Mouse (Mus musculus) lung, postnatal 0 days (tissue): ENCODE data around the gene Sun2. TPM values are rescaled to one million over a fixed set of nuclear protein-coding genes. Genes with fewer than 3 reads are reported as not detected.

ENCODE experiments used
- ATAC-seq: fragments of 200-750 bp; cut with Nextera tagmentation; 2 replicates; pipeline ENCODE4 v1.8.0; 2017; ENCODE audit warnings: moderate library complexity
- DNase-seq: peaks from one replicate; pipeline ENCODE4 v3.0.0-alpha.2; 2016; ENCODE audit warnings: low spot score
- H3K27ac ChIP-seq: fragments of 300-500 bp; sonication (generic); 2 replicates; pipeline ENCODE4 v1.5.1; 2014; ENCODE audit warnings: antibody characterized with exemption, mild to moderate bottlenecking, low read length, mixed read lengths
- H3K27me3 ChIP-seq: fragments of 300-500 bp; sonication (generic); replicated peaks from 2 replicates; pipeline ENCODE4 v1.6.1; 2014; ENCODE audit warnings: low read length, mixed read lengths; ENCODE audit not compliant: insufficient read depth
- H3K36me3 ChIP-seq: fragments of 300-500 bp; sonication (generic); 2 replicates; pipeline ENCODE4 v1.6.1; 2014; ENCODE audit warnings: low read length, mixed read lengths; ENCODE audit not compliant: insufficient read depth
- H3K4me1 ChIP-seq: fragments of 300-500 bp; sonication (generic); 2 replicates; pipeline ENCODE4 v1.6.1; 2014; ENCODE audit warnings: antibody characterized with exemption, low read depth, low read length, mixed read lengths; ENCODE audit not compliant: insufficient read depth
- H3K4me2 ChIP-seq: fragments of 300-500 bp; sonication (generic); replicated peaks from 2 replicates; pipeline ENCODE4 v1.6.1; 2014; ENCODE audit warnings: low read depth, mild to moderate bottlenecking, low read length, moderate library complexity, mixed read lengths
- H3K4me3 ChIP-seq: fragments of 300-500 bp; sonication (generic); 2 replicates; pipeline ENCODE4 v1.5.1; 2014; ENCODE audit warnings: low read depth, low read length
- H3K9ac ChIP-seq: fragments of 300-500 bp; sonication (generic); replicated peaks from 2 replicates; pipeline ENCODE4 v1.6.1; 2014; ENCODE audit warnings: low read depth, mild to moderate bottlenecking
- H3K9me3 ChIP-seq: fragments of 300-500 bp; sonication (generic); 2 replicates; pipeline ENCODE4 v1.6.1; 2016; ENCODE audit warnings: low read length, mixed read lengths
- CTCF ChIP-seq: IDR thresholded peaks from 2 replicates; pipeline ENCODE4 v1.5.1; 2016; ENCODE audit warnings: antibody characterized with exemption, mild to moderate bottlenecking
- EP300 ChIP-seq: IDR thresholded peaks from 2 replicates; pipeline ENCODE4 v1.6.1; 2016; ENCODE audit warnings: antibody characterized with exemption, mild to moderate bottlenecking, control low read depth
- WGBS: fragments of 180-500 bp; shearing (Covaris S2); extraction: QIAGEN DNeasy Blood & Tissue Kit; methylation state at CpG from one replicate; pipeline ENCODE4 v1.1.7; 2014; 5-methylcytosine and 5-hydroxymethylcytosine counted together
- polyA plus RNA-seq: library from polyadenylated mRNA; unstranded; fragments of >200 nt; fragmentation: Nextera tagmentation; extraction: Ambion mirVana; gene quantifications from 2 replicates; pipeline ENCODE4 v1.2.1, GENCODE M21; 2015

Gene Sun2
- 4.5 and 5.1 TPM in 2 replicates for polyA plus RNA-seq

DNA sequence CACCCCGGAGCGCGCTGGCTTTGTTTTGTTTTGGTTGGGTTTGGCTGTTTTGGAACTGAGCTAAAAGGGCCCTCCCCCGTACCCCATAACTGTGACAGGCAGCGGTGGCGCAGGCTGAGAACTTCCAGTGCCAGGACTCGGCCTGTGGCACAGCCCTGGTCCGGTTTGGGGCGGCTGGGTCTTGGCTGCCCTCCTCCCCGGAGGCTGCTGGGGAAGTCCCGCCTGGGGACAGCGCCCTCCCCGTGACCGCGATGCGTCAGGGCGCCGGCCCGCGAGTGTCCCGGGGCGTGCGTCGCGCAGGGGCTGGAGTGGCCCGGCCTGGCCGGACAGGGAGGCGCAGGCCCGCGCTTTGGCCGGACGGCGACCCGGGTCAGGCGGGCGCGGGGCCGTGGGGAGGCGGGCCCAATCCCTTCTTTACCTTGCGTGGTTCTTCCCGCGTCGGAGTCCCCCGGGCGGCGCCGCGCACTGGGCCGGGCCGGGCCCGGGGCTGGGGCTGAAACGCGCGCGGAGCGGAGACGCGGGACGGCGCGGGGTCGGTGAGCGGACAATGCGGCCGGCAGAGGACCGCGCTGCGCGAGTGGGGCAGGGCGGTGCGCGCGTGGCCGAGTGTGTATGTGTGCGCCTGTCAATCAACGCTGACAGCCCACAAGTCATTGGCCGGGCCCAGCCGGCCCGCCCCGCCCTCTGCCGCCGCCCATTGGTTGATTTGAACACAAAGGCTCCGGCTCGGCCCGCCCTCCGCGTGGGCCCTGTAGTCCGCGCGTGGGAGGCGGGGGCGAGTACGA lies at the start of gene Sun2:
Gene Sun2, minus strand, starts transcription at position 616 of the 785 bp plus-strand sequence.
- Histone ChIP-seq H3K9me3 (no peaks in the 10 kb centered on the region), H3K9ac (peak within 1 kb of the TSS; percentile 92), H3K27ac (peak within 1 kb of the TSS; percentile 95), H3K4me1 (peaks cover 14% of the 10 kb centered on the region; the same call in 1 of the 2 replicates), H3K4me2 (peak within 1 kb of the TSS; percentile 94), H3K27me3 (no peaks in the 10 kb centered on the region), H3K36me3 (peaks cover 9% of the 10 kb centered on the region; the same call in 1 of the 2 replicates), H3K4me3 (peak within 1 kb of the TSS; percentile 99)
- peak; percentile 93 for DNase-seq
- TF ChIP-seq EP300 (no peak), CTCF (peak; percentile 28)
- peak; percentile 96 for ATAC-seq
- under 1% methylated on average over 45 of the region's 93 CpGs for WGBS

DNA sequence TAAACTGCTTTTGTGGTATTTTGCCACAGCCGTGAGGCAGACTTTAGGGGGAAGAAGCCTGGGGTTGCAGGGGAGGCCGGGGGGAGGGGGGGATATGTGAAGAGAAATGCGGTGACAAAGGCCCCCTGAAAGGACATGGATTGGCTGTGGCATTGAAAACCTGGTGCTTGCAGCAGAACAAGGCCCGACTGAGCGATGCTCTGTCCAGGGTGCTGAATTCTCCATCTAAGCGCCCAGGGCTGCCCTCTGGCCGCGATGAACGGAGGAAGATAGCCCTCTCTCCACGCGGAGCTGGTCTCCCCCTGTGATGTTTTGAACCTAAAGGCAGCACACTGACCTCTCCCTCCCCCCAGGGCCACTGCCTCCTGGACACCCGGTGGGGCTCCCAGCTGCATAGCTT lies 49.2 kb upstream of the Sun2 start:
- WGBS, result 5% methylated on average over 12 of the region's 12 CpGs
- DNase-seq, result peak; percentile 70
- Histone ChIP-seq H3K9ac (no peak overlapping the region), H3K4me1 (no peaks in the 10 kb centered on the region), H3K27ac (no peak overlapping the region), H3K4me3 (no peak overlapping the region), H3K36me3 (no peaks in the 10 kb centered on the region), H3K9me3 (no peaks in the 10 kb centered on the region), H3K27me3 (no peaks in the 10 kb centered on the region), H3K4me2 (no peak overlapping the region)
- TF ChIP-seq CTCF, result peak; percentile 45
- TF ChIP-seq EP300, result no peak
- ATAC-seq, result peak; percentile 59

DNA sequence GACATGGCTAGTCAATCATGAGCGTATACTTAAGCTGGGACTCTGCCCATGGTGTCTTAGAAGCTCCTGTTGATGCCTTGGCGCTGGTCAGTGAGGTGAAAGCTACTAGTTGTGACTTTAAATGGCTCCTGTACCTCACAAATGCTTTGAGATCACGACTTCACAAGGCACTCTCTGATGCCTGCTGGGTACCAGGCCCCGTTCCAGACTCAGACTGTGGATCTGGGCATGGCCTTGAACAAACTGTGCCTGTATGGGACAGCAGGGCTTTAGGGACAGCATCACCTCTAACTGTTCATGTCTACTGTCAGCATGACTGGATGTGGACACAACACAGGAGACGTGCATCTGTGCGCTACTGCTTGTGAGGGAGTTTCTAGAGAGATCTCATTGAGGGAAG lies 48.6 kb upstream of the Sun2 start:
- Histone ChIP-seq H3K27ac (no peak overlapping the region), H3K36me3 (no peaks in the 10 kb centered on the region), H3K9me3 (no peaks in the 10 kb centered on the region), H3K9ac (no peak overlapping the region), H3K4me3 (no peak overlapping the region), H3K4me2 (no peak overlapping the region), H3K27me3 (no peaks in the 10 kb centered on the region), H3K4me1 (no peaks in the 10 kb centered on the region)
- TF ChIP-seq CTCF, result no peak
- TF ChIP-seq EP300, result no peak
- DNase-seq, result no peak
- ATAC-seq, result no peak
- 80% methylated on average over 6 of the region's 6 CpGs for WGBS

DNA sequence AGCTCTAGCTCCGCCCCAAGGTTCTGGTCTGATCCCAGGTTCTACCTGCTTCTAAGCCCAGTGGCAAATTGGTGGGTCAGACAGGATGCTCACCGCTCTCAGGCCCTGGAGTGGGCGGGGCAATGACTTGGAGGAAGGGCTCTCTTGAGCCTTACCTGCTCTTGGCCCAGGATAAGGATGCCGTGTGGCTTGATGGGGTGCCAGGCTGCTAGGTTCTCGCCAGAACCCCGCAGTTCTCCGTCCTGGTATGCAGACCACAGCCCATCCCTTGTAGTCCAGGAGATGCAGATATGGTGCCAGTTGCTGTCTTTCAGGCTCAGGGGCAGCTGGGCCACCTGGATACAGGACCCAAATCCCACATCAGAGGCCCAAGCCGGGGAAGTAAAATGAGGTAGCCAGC lies 47.8 kb upstream of the Sun2 start:
- WGBS, result 44% methylated on average over 8 of the region's 8 CpGs
- Histone ChIP-seq H3K4me1 (no peaks in the 10 kb centered on the region), H3K27ac (no peak overlapping the region), H3K4me3 (no peak overlapping the region), H3K9me3 (no peaks in the 10 kb centered on the region), H3K9ac (no peak overlapping the region), H3K4me2 (no peak overlapping the region), H3K27me3 (no peaks in the 10 kb centered on the region), H3K36me3 (no peaks in the 10 kb centered on the region)
- DNase-seq (no peak), ATAC-seq (no peak)
- TF ChIP-seq CTCF (no peak), EP300 (no peak)

DNA sequence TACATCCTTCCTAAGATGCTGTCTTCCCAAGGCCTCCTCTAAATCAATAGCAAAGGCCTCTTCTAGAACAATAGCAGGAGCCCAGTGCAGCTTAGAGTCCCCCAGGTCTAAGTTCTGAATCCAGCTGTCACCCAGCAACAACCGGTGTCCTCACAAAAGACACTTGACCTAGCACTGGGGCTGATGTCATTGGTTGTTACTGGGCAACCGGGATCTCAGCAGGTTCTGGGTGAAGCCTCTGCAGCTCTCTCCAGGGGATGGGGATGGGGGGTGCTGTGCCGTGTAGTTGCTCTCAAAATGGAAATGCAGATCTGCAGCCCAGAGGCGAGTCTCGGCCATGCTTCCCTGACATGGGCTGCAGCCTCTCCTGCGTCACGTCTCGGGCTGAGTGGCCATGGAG lies 45.5 kb upstream of the Sun2 start:
- WGBS, result 35% methylated on average over 8 of the region's 8 CpGs
- Histone ChIP-seq H3K9ac (no peak overlapping the region), H3K27ac (no peak overlapping the region), H3K9me3 (no peaks in the 10 kb centered on the region), H3K36me3 (no peaks in the 10 kb centered on the region), H3K4me3 (no peak overlapping the region), H3K4me1 (no peaks in the 10 kb centered on the region), H3K4me2 (no peak overlapping the region), H3K27me3 (no peaks in the 10 kb centered on the region)
- no peak for DNase-seq
- no peak for TF ChIP-seq EP300
- no peak for TF ChIP-seq CTCF
- ATAC-seq, result no peak

DNA sequence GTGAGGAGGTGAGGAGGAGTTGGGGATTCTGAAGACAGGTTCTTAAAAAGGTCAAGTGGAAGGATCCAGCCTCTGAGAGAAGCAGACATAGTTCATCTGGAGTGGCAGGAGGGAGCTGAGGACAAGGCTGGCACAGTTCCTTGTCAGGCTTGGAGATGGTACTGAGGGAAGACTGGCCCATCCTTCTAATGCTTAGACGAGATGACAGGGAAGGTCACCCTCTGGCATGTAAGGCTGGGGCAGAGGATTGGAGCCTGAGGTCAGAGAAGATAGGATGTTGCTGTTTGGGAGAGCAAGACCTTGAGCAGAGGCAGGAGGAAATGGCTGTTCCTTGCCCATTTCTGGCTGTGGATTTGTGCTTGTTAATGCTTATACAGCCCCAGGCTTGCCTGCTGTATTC lies 42.7 kb upstream of the Sun2 start:
- Histone ChIP-seq H3K36me3 (no peaks in the 10 kb centered on the region), H3K4me3 (no peak overlapping the region), H3K4me1 (no peaks in the 10 kb centered on the region), H3K9ac (no peak overlapping the region), H3K27ac (no peak overlapping the region), H3K27me3 (no peaks in the 10 kb centered on the region), H3K9me3 (no peaks in the 10 kb centered on the region), H3K4me2 (no peak overlapping the region)
- DNase-seq (no peak), ATAC-seq (no peak)
- no peak for TF ChIP-seq CTCF
- TF ChIP-seq EP300, result no peak
- 23% methylated on average over 1 of the region's 1 CpGs for WGBS
